Mouse (Mus musculus) liver, postnatal 0 days (tissue): ENCODE results near the gene Mdm2.
"Not testable (repeated sequence)": the region's sequence is repeated elsewhere in the genome, so short reads cannot be mapped to it uniquely, and the experiment has no call there.

Experiments
- CTCF ChIP-seq: sonication (generic); IDR thresholded peaks from 2 replicates; pipeline ENCODE4 v1.5.1; 2016; ENCODE audit warnings: antibody characterized with exemption, low read depth
- EP300 ChIP-seq: IDR thresholded peaks from 2 replicates; pipeline ENCODE4 v1.6.1; 2016; ENCODE audit warnings: antibody characterized with exemption, low read depth, mild to moderate bottlenecking

GRCm38 (mm10) chr10:117758344-117758743, 47.8 kb upstream of the Mdm2 start:
- TF ChIP-seq CTCF, EP300: not testable (repeated sequence)
